Mouse (Mus musculus): Measurements from ENCODE around the gene Nipa1. TPM values are rescaled to one million over a fixed set of nuclear protein-coding genes. Genes with fewer than 3 reads are reported as not detected.

The Nipa1 gene
- polyA plus RNA-seq, 1 experiment from 2014 or later, result 6.7 TPM

Other genes with a start within 250 kb of the Nipa1 start
- gene Tubgcp5, start 225.8 kb downstream of the Nipa1 start, polyA plus RNA-seq (2015; fragmentation: Nextera tagmentation; extraction: Ambion mirVana), result 26.8 and 28.5 TPM in 2 replicates
- gene Cyfip1, start 178.2 kb downstream of the Nipa1 start, polyA plus RNA-seq (2015; fragmentation: Nextera tagmentation; extraction: Ambion mirVana), result 117 and 121 TPM in 2 replicates
- gene Nipa2, start 57.5 kb downstream of the Nipa1 start, polyA plus RNA-seq (2015; fragmentation: Nextera tagmentation; extraction: Ambion mirVana), result 38.3 and 42.5 TPM in 2 replicates
- gene Herc2, start 30.2 kb upstream of the Nipa1 start, polyA plus RNA-seq (2015; fragmentation: Nextera tagmentation; extraction: Ambion mirVana), result 22.3 and 22.6 TPM in 2 replicates
- not detected in 2 replicates for gene Oca2, start 219.8 kb upstream of the Nipa1 start, polyA plus RNA-seq (2015; fragmentation: Nextera tagmentation; extraction: Ambion mirVana)